Mouse (Mus musculus) kidney, postnatal 14 days (tissue): ENCODE results near the gene Matk.
A peak's percentile ranks its signal among the peaks of the same experiment; 100 is the strongest.

ENCODE experiments used
- DNase-seq: peaks from one replicate; pipeline ENCODE4 v3.0.0; 2022; ENCODE audit warnings: mixed read lengths

Matk gene

DNA sequence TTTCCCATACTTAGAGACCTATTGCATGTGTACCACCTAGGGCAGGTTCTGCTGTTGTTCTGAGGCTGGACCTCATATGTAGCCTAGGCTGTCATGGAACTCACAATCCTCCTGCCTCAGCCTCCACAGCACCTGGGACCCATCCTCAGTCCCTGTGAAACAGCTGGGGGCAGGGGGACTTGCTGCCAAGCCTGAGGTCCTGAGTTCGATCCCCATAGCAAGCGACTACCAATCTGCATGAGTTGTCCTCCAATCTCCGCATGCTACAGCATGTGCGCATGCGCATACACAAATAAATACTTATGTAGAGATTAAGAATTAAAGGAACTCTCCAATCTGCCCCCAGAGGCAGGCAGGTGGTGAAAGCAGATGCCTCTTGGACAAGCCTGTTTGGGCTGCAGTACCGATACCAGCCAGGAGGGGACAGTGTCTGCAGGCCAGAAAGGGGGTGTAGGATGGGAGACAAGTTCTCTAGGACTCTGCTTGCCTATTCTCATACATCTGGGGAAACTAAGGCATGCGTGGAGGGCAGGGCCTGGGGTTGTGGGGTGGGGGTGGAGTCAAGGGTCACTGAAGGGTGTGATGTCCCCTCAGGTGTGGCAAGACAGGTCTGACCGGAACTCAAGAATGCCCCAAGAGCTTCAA is 34.9 kb downstream of the Matk start:
- peak; percentile 48 for DNase-seq

DNA sequence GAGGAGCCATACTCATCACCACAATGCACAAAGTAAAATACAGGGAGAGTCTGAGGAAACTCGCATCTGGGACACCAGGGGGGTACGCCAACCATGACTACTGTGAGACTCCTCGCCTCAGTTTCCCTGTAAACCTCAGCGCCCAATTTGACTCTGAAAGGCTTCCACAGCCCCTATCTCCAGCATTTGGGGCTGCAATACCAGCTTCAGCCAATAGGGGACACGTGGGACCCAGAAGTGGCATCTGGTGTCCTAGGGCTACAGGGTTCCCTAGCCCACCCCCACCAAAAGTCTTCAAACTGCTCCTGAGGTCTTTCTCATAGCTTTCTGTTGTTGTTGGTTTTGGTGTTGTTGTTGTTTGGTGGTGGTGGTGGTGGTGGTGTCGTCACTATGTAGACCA is 35.9 kb downstream of the Matk start:
- DNase-seq, result no peak

DNA sequence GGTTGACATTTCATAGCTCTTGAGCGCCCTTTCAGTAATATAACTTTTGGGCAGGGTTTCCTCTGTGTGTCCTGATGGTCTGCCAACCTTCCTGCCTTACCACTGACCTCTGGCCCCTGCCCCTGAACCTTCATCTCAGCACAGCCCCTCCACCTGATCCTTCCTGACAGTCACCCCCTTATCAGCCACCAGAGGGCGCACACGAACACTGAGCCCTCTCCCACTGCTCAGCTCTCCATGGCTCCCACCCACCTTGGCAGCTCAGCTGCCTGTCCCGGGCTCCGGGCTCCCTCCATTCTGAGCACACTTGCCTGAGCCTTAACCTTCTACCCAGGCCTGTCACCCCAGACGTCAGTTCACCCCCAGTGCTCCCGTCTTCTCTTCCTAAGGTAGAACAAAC is 36.5 kb downstream of the Matk start:
- DNase-seq, result peak; percentile 77

GRCm38 (mm10) chr10:81289811-81290210 is 37.1 kb downstream of the Matk start:
- DNase-seq, result no peak

- peak; percentile 55 for DNase-seq
These were observed 38.1 kb downstream of the Matk start for GRCm38 (mm10) chr10:81290698-81291460.

GRCm38 (mm10) chr10:81291511-81292104 is 38.9 kb downstream of the Matk start, which contains the start of gene Tjp3:
Gene Tjp3, minus strand, starts transcription at chr10:81291581.
- no peak for DNase-seq

GRCm38 (mm10) chr10:81292554-81293333 is 40.0 kb downstream of the Matk start, which contains the start of gene Pip5k1c:
Gene Pip5k1c, plus strand, starts transcription at chr10:81292963.
- peak; percentile 100 for DNase-seq

DNA sequence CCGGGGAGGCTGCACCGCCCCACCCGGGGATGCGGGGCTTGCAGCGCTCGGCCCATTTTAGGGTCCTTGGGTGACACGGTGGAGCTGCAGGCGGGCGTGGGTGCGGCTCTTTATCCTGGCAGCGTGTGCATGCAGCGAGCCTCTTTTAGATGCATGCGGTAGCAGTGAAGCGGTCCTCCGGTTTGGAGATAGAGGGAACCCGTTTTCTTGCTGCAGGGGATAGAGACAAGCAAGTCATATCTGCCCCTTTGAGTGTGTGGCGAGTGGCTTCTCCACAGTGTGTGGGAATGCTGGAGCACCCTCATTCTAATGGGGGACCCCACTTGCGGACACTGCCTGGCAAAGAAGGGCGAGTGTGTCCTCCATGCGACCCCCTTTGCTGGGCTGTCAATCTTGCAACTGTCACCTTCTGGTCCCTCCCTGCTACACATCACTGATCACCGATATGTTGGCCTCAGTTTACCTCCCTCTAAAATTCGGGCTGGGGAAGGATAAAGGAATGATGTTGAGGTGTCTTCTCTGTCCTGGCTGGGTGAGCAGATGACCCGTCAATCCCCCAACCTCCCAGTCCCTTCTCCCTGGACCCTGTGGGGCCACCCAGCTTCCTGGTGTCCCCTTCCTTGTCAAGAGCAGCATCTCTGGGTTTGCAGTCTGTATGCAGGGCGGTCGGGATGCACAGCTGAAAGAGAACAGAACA is 40.7 kb downstream of the Matk start:
- no peak for DNase-seq

GRCm38 (mm10) chr10:81294442-81294841 is 41.7 kb downstream of the Matk start:
- no peak for DNase-seq

DNA sequence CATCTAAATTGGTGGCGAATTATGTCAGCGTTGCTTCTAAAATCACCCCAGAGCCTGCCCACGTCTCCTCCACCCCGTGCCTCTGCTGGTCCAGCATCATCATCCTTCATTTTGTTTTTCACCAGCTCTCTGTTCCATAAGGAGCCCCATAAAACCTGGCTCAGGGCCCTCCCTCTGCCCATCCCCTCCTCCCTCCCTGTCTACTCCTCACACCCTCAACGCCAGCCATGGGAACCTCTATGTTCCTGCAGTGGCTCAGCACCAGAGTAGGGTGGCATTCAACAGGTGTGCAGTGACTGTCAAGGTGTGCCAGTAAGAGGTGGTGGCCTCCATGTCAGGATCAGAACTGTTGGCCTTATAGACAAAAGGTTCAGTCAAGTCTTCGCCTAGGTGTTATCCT is 42.5 kb downstream of the Matk start:
- no peak for DNase-seq

DNA sequence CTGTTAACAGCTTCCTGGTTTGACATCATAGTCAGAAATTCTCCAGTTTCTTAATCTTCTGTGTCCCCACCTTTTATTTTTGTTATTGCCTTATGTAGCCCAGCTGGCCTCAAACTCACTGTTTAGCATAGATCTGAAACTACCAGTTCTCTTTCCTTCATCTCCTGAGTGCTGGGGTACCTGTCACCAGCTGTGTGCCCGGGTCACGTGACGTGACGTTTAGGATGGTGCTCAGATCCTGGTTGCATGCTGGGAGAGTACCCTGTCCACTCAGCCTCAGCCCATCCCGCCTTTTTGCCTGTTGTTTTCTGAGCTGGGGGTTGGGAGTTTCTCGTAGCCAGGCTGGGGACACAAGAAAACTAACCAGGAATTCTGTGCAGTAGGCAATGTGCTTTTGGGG is 44.5 kb downstream of the Matk start:
- DNase-seq, result no peak

DNA sequence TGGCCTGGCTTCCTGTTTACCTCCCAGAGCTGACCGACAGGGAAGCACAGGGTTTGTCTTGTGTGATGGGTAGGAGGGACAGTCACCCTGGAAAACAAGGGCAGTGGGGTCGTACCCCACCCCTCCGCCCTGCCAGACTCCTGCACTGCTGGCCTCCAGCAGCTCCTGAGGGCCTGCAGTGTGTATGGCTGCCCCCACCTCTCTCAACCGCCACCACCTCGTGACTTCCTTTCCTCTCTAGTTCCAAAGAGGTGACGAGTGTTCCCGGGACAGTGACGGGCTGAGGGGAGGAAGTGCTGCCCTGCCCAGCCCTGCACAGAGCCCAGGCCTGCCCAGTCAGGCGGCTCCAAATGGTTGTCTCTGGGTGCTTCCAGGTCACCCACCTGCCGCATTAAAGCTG is 45.1 kb downstream of the Matk start:
- peak; percentile 77 for DNase-seq

- DNase-seq, result no peak
These were observed 45.8 kb downstream of the Matk start for GRCm38 (mm10) chr10:81298369-81299100.

DNA sequence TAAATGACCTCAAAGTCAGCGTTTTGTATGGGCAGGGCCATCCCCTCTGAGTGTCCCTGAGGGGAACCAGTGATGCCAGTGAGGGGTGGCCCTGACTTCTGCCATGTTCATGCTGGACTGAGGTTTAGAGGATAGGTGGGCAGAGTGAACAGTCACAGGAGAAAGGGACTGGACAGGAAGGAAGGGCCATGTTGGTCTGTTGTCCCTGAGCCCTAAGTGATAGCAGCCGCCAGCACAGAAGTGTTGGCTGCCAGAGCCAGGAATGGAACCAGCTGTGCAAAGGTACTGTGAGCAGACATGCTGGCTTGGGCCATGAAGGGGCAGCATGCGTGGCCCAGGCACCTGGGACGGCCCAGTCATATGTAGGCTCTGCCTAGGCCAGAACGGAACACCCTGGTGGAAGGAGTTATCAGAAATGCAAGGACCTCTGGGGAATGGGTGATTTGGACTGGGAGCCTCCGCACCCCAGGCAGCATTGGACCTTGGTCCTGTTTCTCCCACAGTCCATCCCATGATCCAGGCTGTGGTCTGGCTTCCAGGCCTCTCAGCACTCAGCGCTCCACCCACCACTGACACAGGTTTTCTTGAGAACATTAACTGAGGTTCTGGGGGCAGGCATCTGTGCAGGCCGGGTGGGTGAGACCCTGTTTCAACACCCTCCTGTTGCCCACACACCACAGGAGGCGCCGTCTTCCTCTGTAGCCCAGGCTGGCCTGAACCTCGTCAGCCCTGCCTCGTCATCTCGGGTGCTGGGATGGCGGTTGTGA is 47.0 kb downstream of the Matk start:
- DNase-seq, result peak; percentile 74

DNA sequence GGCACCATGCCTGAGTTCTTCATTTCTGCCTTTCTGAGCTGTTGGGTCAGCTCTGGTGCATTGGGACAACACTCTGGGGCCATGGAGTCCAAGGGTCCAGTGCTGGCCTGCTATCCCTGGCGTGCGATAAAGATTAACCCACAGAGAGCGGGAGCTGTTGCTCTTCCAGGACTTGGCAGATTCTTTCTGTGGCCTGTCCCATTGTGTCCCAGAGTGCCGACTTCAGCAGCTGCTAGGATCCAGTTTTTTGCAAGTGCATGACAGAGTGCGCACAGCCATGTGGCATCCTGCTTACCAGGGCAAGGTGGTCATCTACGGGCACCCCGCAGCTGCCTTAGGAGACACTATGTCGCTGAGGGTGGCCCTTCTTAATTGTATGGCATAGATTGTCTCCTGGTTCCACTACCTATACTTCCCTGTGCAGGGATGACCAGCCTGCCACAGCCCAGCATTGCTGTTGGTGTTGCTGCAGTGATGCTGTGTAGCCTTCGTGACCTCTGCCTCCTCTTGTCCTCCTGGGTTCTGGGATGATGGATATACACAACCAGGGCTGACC is 47.7 kb downstream of the Matk start:
- peak; percentile 78 for DNase-seq

- no peak for DNase-seq
These were observed 48.6 kb downstream of the Matk start for GRCm38 (mm10) chr10:81301321-81301720.

DNA sequence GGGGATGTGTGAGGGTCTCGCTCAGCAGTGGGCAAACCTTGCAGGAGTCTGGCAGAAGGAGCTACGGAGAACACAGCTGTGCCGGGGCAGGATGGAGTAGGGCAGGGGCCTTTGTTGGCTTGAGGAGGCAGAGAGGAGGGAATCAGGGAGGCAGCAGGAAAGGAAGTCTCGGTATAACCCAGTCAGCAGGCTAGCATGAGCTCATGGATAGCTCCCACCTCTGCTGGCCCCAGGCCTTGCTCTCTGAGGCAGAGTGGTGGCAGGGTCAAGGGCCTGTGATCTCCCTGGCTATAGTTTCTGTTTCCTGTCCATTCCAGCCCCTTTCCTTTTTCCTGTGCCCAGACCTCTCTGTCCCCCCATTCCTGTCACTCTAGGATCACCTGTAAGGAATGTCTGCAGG is 49.6 kb downstream of the Matk start:
- no peak for DNase-seq

GRCm38 (mm10) chr10:81302781-81303218 is 50.1 kb downstream of the Matk start:
- peak; percentile 61 for DNase-seq

DNA sequence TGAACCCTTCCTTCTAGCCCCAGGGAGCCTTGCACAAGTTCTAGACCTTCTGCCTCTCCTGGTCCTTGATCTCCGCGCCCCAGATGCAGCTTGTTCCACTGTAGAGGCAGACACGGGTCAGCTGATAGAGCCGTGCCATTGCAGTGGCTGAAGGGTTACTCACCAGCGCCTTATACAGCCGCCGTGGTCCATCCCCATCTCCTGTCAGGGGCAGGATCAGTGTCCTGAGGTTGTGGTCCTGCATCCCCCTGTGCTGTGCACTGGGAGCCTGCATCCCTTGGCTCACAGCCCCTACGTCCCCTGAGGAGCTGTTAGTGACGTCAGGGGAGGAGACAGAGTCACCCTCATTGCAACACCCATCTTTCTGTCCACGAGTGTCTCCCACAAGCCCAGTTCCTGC is 50.5 kb downstream of the Matk start:
- DNase-seq, result no peak

- DNase-seq, result no peak
These were observed 51.0 kb downstream of the Matk start for GRCm38 (mm10) chr10:81303761-81304160.
